Mouse (Mus musculus) CD8-positive naive resting alpha-beta T cell, adult 2 months (primary cell): ENCODE results near the gene Aldh18a1.
A peak's percentile ranks its signal among the peaks of the same experiment; 100 is the strongest.
"Not testable (repeated sequence)": the region's sequence is repeated elsewhere in the genome, so short reads cannot be mapped to it uniquely, and the experiment has no call there.

Experiments
- DNase-seq, 2 experiments: peaks; one replicate each; pipeline ENCODE4 v3.0.0; 2022; ENCODE audit warnings: low read depth in 2 of 2, low spot score in 2 of 2

Aldh18a1 gene

GRCm38 (mm10) chr19:40587491-40588292, 571 bp downstream of the Aldh18a1 start:
- no peak for DNase-seq

- DNase-seq, result no peak
Observed at GRCm38 (mm10) chr19:40586908-40587307, 1.4 kb downstream of the Aldh18a1 start.

- no peak for DNase-seq
Observed at GRCm38 (mm10) chr19:40581662-40582061, 6.6 kb downstream of the Aldh18a1 start.

- DNase-seq, result no peak
Observed at GRCm38 (mm10) chr19:40580902-40581301, 7.4 kb downstream of the Aldh18a1 start.

- DNase-seq, result no peak
Observed at GRCm38 (mm10) chr19:40575438-40575837, 12.8 kb downstream of the Aldh18a1 start.

- DNase-seq, result no peak
Observed at GRCm38 (mm10) chr19:40570726-40571125, 17.5 kb downstream of the Aldh18a1 start.

GRCm38 (mm10) chr19:40567616-40568015, 20.6 kb downstream of the Aldh18a1 start:
- no peak for DNase-seq

GRCm38 (mm10) chr19:40563880-40564645, 24.2 kb downstream of the Aldh18a1 start:
- no peak for DNase-seq

GRCm38 (mm10) chr19:40561521-40561920, 26.7 kb downstream of the Aldh18a1 start:
- not testable (repeated sequence) for DNase-seq

GRCm38 (mm10) chr19:40556029-40556428, 32.2 kb downstream of the Aldh18a1 start:
- DNase-seq, result no peak

GRCm38 (mm10) chr19:40555136-40555535, 33.1 kb downstream of the Aldh18a1 start:
- DNase-seq, result no peak

- DNase-seq, result no peak
Observed at GRCm38 (mm10) chr19:40554343-40554742, 33.9 kb downstream of the Aldh18a1 start.

- DNase-seq, result no peak
Observed at GRCm38 (mm10) chr19:40553849-40554248, 34.4 kb downstream of the Aldh18a1 start.

GRCm38 (mm10) chr19:40553014-40553789, 35.1 kb downstream of the Aldh18a1 start:
- no peak for DNase-seq

GRCm38 (mm10) chr19:40549516-40550135, 38.6 kb downstream of the Aldh18a1 start:
- no peak for DNase-seq

- no peak for DNase-seq
Observed at GRCm38 (mm10) chr19:40548796-40549515, 39.3 kb downstream of the Aldh18a1 start.

- DNase-seq, result no peak
Observed at GRCm38 (mm10) chr19:40548386-40548785, 39.9 kb downstream of the Aldh18a1 start.

- DNase-seq, result peak; percentile 12 to 17
Observed at GRCm38 (mm10) chr19:40544856-40545255, 43.4 kb downstream of the Aldh18a1 start.

- DNase-seq, result no peak
Observed at GRCm38 (mm10) chr19:40542776-40543175, 45.5 kb downstream of the Aldh18a1 start.

GRCm38 (mm10) chr19:40536526-40536925, 51.7 kb downstream of the Aldh18a1 start:
- DNase-seq, result no peak
